Mouse (Mus musculus) MEL (cell line): Measurements from ENCODE around the gene Unc45b. TPM values are rescaled to one million over a fixed set of nuclear protein-coding genes. Genes with fewer than 3 reads are reported as not detected.
A peak's percentile ranks its signal among the peaks of the same experiment; 100 is the strongest.

Source experiments
- DNase-seq: peaks from one replicate; pipeline ENCODE4 v3.0.0; 2011; ENCODE audit warnings: low read depth, low spot score
- H3K27ac ChIP-seq: 2 replicates; pipeline ENCODE4 v1.5.1; 2012; ENCODE audit warnings: low read depth, mild to moderate bottlenecking, control low read depth, low read length, moderate library complexity; ENCODE audit not compliant: control insufficient read depth
- H3K27me3 ChIP-seq, 2 experiments: fragments of 150-350 bp in 1 of 2; sonication (generic) in 1 of 2; 2 replicates each; pipeline ENCODE4 v1.6.1; 2012; ENCODE audit warnings: low read length in 2 of 2, mild to moderate bottlenecking in 2 of 2, improper control_type of control experiment in 1 of 2, moderate library complexity in 1 of 2; ENCODE audit not compliant: insufficient read depth in 2 of 2, control insufficient read depth in 1 of 2
- H3K36me3 ChIP-seq, 2 experiments: 2 replicates each; pipeline ENCODE4 v1.6.1; 2012 to 2014; ENCODE audit warnings: low read length in 2 of 2, improper control_type of control experiment in 1 of 2, inconsistent platforms in 1 of 2, mild to moderate bottlenecking in 1 of 2; ENCODE audit not compliant: insufficient read depth in 2 of 2, control insufficient read depth in 1 of 2
- H3K4me1 ChIP-seq, 2 experiments: fragments of 150-350 bp in 1 of 2; sonication (generic) in 1 of 2; 2 replicates each; pipeline ENCODE4 v1.6.1; 2012; ENCODE audit warnings: low read length in 2 of 2, improper control_type of control experiment in 1 of 2, mild to moderate bottlenecking in 1 of 2; ENCODE audit not compliant: insufficient read depth in 2 of 2, control insufficient read depth in 1 of 2
- H3K4me3 ChIP-seq, 2 experiments: fragments of 150-350 bp in 1 of 2; sonication (generic) in 1 of 2; 2 replicates each; pipeline ENCODE4 v1.5.1; 2012; ENCODE audit warnings: low read depth in 2 of 2, low read length in 2 of 2, mild to moderate bottlenecking in 2 of 2, moderate library complexity in 2 of 2, control low read depth in 1 of 2, improper control_type of control experiment in 1 of 2; ENCODE audit not compliant: control insufficient read depth in 1 of 2, insufficient read depth in 1 of 2
- H3K79me2 ChIP-seq: 2 replicates; pipeline ENCODE4 v1.6.1; 2012; ENCODE audit warnings: mild to moderate bottlenecking, low read length, moderate library complexity; ENCODE audit not compliant: control insufficient read depth, poor library complexity, insufficient read depth
- H3K9ac ChIP-seq: 2 replicates; pipeline ENCODE4 v1.6.1; 2012; ENCODE audit warnings: low read depth, mild to moderate bottlenecking, control low read depth, low read length, moderate library complexity; ENCODE audit not compliant: control insufficient read depth, poor library complexity, severe bottlenecking
- H3K9me3 ChIP-seq: fragments of 150-350 bp; sonication (generic); replicated peaks from 2 replicates; pipeline ENCODE4 v1.6.1; 2012; ENCODE audit warnings: mild to moderate bottlenecking, low read length, improper control_type of control experiment, moderate library complexity; ENCODE audit not compliant: insufficient read depth
- CTCF ChIP-seq, 3 experiments: IDR thresholded peaks in 2 of 3; conservative IDR thresholded peaks in 1 of 3; 2 replicates each; pipeline ENCODE4 v1.5.1; 2011 to 2012; ENCODE audit warnings: low read length in 3 of 3, low read depth in 2 of 3, mild to moderate bottlenecking in 2 of 3, improper control_type of control experiment in 1 of 3, inconsistent platforms in 1 of 3, mixed read lengths in 1 of 3, moderate library complexity in 1 of 3; ENCODE audit not compliant: control insufficient read depth in 1 of 3, insufficient read depth in 1 of 3, poor library complexity in 1 of 3, severe bottlenecking in 1 of 3
- EP300 ChIP-seq, 2 experiments: IDR thresholded peaks; 2 replicates each; pipeline ENCODE4 v1.6.1; 2011; ENCODE audit warnings: improper control_type of control experiment in 2 of 2, low read length in 2 of 2, low read depth in 1 of 2, mild to moderate bottlenecking in 1 of 2
- GATA1 ChIP-seq: IDR thresholded peaks from 2 replicates; pipeline ENCODE4 v1.6.1; 2011; ENCODE audit warnings: low read depth, low read length, improper control_type of control experiment
- HCFC1 ChIP-seq: IDR thresholded peaks from 2 replicates; pipeline ENCODE4 v1.6.1; 2012; ENCODE audit warnings: low read depth, mild to moderate bottlenecking, inconsistent platforms, low read length, improper control_type of control experiment, moderate library complexity
- KAT2A ChIP-seq: conservative IDR thresholded peaks from 2 replicates; pipeline ENCODE4 v1.6.1; 2012; ENCODE audit warnings: low read depth, low read length, improper control_type of control experiment, inconsistent platforms
- MEF2A ChIP-seq: IDR thresholded peaks from 2 replicates; pipeline ENCODE4 v1.6.1; 2014; ENCODE audit warnings: low read depth, mild to moderate bottlenecking, inconsistent platforms, low read length, improper control_type of control experiment; ENCODE audit not compliant: poor library complexity, insufficient replicate concordance, severe bottlenecking; ENCODE audit errors: extremely low read depth
- MYB ChIP-seq: IDR thresholded peaks from 2 replicates; pipeline ENCODE4 v1.6.1; 2011; ENCODE audit warnings: mild to moderate bottlenecking, low read depth, low read length, improper control_type of control experiment
- NRF1 ChIP-seq: IDR thresholded peaks from 2 replicates; pipeline ENCODE4 v1.6.1; 2014; ENCODE audit warnings: low read depth, mild to moderate bottlenecking, inconsistent platforms, low read length, improper control_type of control experiment, moderate library complexity; ENCODE audit not compliant: poor library complexity, insufficient read depth, severe bottlenecking
- RAD21 ChIP-seq: IDR thresholded peaks from 2 replicates; pipeline ENCODE4 v1.6.1; 2011; ENCODE audit warnings: mild to moderate bottlenecking, low read depth, low read length, improper control_type of control experiment
- RCOR1 ChIP-seq: IDR thresholded peaks from 2 replicates; pipeline ENCODE4 v1.6.1; 2012; ENCODE audit warnings: low read depth, mild to moderate bottlenecking, inconsistent platforms, low read length, improper control_type of control experiment
- SMC3 ChIP-seq: IDR thresholded peaks from 2 replicates; pipeline ENCODE4 v1.6.1; 2011; ENCODE audit warnings: low read depth, low read length, improper control_type of control experiment
- TCF12 ChIP-seq: IDR thresholded peaks from 2 replicates; pipeline ENCODE4 v1.6.1; 2014; ENCODE audit warnings: low read depth, mild to moderate bottlenecking, inconsistent platforms, low read length, improper control_type of control experiment, moderate library complexity
- USF2 ChIP-seq, 2 experiments: IDR thresholded peaks; 2 replicates each; pipeline ENCODE4 v1.6.1; 2011 to 2012; ENCODE audit warnings: improper control_type of control experiment in 2 of 2, low read length in 2 of 2, borderline replicate concordance in 1 of 2, inconsistent platforms in 1 of 2, low read depth in 1 of 2, mild to moderate bottlenecking in 1 of 2; ENCODE audit not compliant: insufficient read depth in 1 of 2
- ZC3H11A ChIP-seq: IDR thresholded peaks from 2 replicates; pipeline ENCODE4 v1.6.1; 2012; ENCODE audit warnings: low read depth, mild to moderate bottlenecking, inconsistent platforms, low read length, improper control_type of control experiment
- polyA plus RNA-seq, 2 experiments: library from polyadenylated mRNA; stranded (reverse) in 1 of 2; unstranded in 1 of 2; fragments of >175 nt in 1 of 2; fragments of >200 nt in 1 of 2; gene quantifications; 2 replicates each; pipeline versions ENCODE4 v1.2.1 to v1.2.4; 2012; ENCODE audit warnings: low replicate concordance in 2 of 2, low read depth in 1 of 2; ENCODE audit not compliant: insufficient read length in 2 of 2, insufficient read depth in 1 of 2, missing spikeins in 1 of 2
- total RNA-seq: library from RNA; depleted of rRNA; stranded (reverse); fragments of 300-350 nt; gene quantifications from 2 replicates; pipeline ENCODE4 v1.2.3, GENCODE M21; 2012

Unc45b gene
- total and polyA plus RNA-seq, 3 experiments = 0.08 to 0.29 TPM; not detected in 1

GRCm38 (mm10) chr11:82956925-82957324 is 46.6 kb downstream of the Unc45b start:
- Histone ChIP-seq H3K9me3 (no peaks in the 10 kb centered on the region), H3K27ac (no peak overlapping the region), H3K4me1 (peaks cover 0 to 8% of the 10 kb centered on the region in 2 experiments; a peak in 1 of 4 replicates), H3K27me3 (no peaks in the 10 kb centered on the region), H3K36me3 (peaks cover 0 to 3% of the 10 kb centered on the region in 2 experiments; a peak in 1 of 4 replicates), H3K9ac (no peak overlapping the region), H3K79me2 (no peaks in the 10 kb centered on the region), H3K4me3 (no peak overlapping the region)
- TF ChIP-seq MEF2A = no peak
- TF ChIP-seq USF2 (IDR thresholded peaks at IDR 0.05; ENCODE audit: borderline replicate concordance in 1 of 2, insufficient read depth in 1 of 2, low read depth in 1 of 2, low read length in 2 of 2) = no peak
- TF ChIP-seq RCOR1 = peak; percentile 52; the same call in 1 of the 2 replicates
- TF ChIP-seq MYB = no peak
- peak; percentile 65 for TF ChIP-seq GATA1
- 0 out of 2 replicates have a peak, but pooled peaks have one; percentile 27 for TF ChIP-seq TCF12
- peak in 1 of 2 experiments; percentile 9; a peak in 1 of 4 replicates for TF ChIP-seq EP300 (IDR thresholded peaks at IDR 0.05; ENCODE audit: low read depth in 1 of 2, low read length in 2 of 2)
- TF ChIP-seq KAT2A = no peak
- peak; percentile 38 for DNase-seq

GRCm38 (mm10) chr11:82959613-82960012 is 49.3 kb downstream of the Unc45b start:
- Histone ChIP-seq H3K36me3 (peaks cover 0 to 3% of the 10 kb centered on the region in 2 experiments; a peak in 1 of 4 replicates), H3K27me3 (peaks cover 3 to 9% of the 10 kb centered on the region in 2 experiments; a peak in 3 of 4 replicates), H3K4me1 (peaks cover 0 to 8% of the 10 kb centered on the region in 2 experiments; a peak in 1 of 4 replicates), H3K9me3 (no peaks in the 10 kb centered on the region)
- peak; percentile 91 for TF ChIP-seq SMC3
- TF ChIP-seq ZC3H11A = peak; percentile 57
- TF ChIP-seq RAD21 = peak; percentile 75
- 0 out of 2 replicates have a peak, but pooled peaks have one; percentile 14 for TF ChIP-seq GATA1
- TF ChIP-seq CTCF (IDR thresholded peaks at IDR 0.05 in 2 of 3, conservative IDR thresholded peaks at IDR 0.05 in 1 of 3; ENCODE audit: control insufficient read depth in 1 of 3, insufficient read depth in 1 of 3, low read depth in 2 of 3, low read length in 3 of 3, poor library complexity in 1 of 3, severe bottlenecking in 1 of 3) = peak; percentile 54 to 84 (median 79)
- TF ChIP-seq NRF1 = no peak
- no peak for TF ChIP-seq HCFC1
- TF ChIP-seq, all 39 proteins: peak for 5
- DNase-seq = peak; percentile 72
- Histone ChIP-seq H3K79me2 (no peaks in the 10 kb centered on the region), H3K9ac (no peak overlapping the region), H3K27ac (no peak overlapping the region), H3K4me3 (no peak overlapping the region)
